Mouse (Mus musculus) liver, embryonic 14.5 days (tissue): ENCODE measurements around the gene Magi1. TPM values are rescaled to one million over a fixed set of nuclear protein-coding genes. Genes with fewer than 3 reads are reported as not detected.

Experiments used
- ATAC-seq: fragments of 200-750 bp; cut with Nextera tagmentation; 2 replicates; pipeline ENCODE4 v1.8.0; 2017; ENCODE audit warnings: moderate number of reproducible peaks, mild to moderate bottlenecking, moderate library complexity; ENCODE audit not compliant: insufficient read depth
- DNase-seq, 3 experiments: peaks; one replicate each; pipeline ENCODE4 v3.0.0-alpha.2; 2012 to 2013; ENCODE audit warnings: low read depth in 3 of 3, low spot score in 3 of 3
- H3K27ac ChIP-seq: fragments of 300-500 bp; sonication (generic); 2 replicates; pipeline ENCODE4 v1.5.1; 2014; ENCODE audit warnings: moderate library complexity, mild to moderate bottlenecking, control low read depth, inconsistent platforms
- H3K27me3 ChIP-seq: fragments of 300-500 bp; sonication (generic); 2 replicates; pipeline ENCODE4 v1.6.1; 2014; ENCODE audit warnings: mild to moderate bottlenecking, low read length, moderate library complexity; ENCODE audit not compliant: control insufficient read depth, insufficient read depth
- H3K36me3 ChIP-seq: fragments of 300-500 bp; sonication (generic); replicated peaks from 2 replicates; pipeline ENCODE4 v1.6.1; 2014; ENCODE audit warnings: low read depth; ENCODE audit not compliant: control insufficient read depth, insufficient read depth
- H3K4me1 ChIP-seq, 2 experiments: fragments of 200-500 bp in 1 of 2; fragments of 300-500 bp in 1 of 2; sonication (generic) in 1 of 2; replicated peaks; 2 replicates each; pipeline ENCODE4 v1.6.1; 2012 to 2014; ENCODE audit warnings: antibody characterized with exemption in 1 of 2, inconsistent platforms in 1 of 2, low read length in 1 of 2; ENCODE audit not compliant: control insufficient read depth in 2 of 2, insufficient read depth in 2 of 2
- H3K4me2 ChIP-seq: fragments of 300-500 bp; sonication (generic); 2 replicates; pipeline ENCODE4 v1.6.1; 2014; ENCODE audit warnings: low read depth, mild to moderate bottlenecking, control low read depth, moderate library complexity
- H3K4me3 ChIP-seq, 2 experiments: fragments of 200-500 bp in 1 of 2; fragments of 300-500 bp in 1 of 2; sonication (generic) in 1 of 2; 2 replicates each; pipeline ENCODE4 v1.5.1; 2012 to 2014; ENCODE audit warnings: low read depth in 2 of 2, low read length in 2 of 2, mild to moderate bottlenecking in 2 of 2, control low read depth in 1 of 2, inconsistent platforms in 1 of 2, moderate library complexity in 1 of 2; ENCODE audit not compliant: insufficient read depth in 1 of 2
- H3K9ac ChIP-seq: fragments of 300-500 bp; sonication (generic); replicated peaks from 2 replicates; pipeline ENCODE4 v1.6.1; 2014; ENCODE audit warnings: mild to moderate bottlenecking, control low read depth, moderate library complexity
- H3K9me3 ChIP-seq: fragments of 300-500 bp; sonication (generic); 2 replicates; pipeline ENCODE4 v1.6.1; 2016; ENCODE audit warnings: low read length, mixed read lengths; ENCODE audit not compliant: control insufficient read depth
- CTCF ChIP-seq: IDR thresholded peaks from 2 replicates; pipeline ENCODE4 v1.5.1; 2016; ENCODE audit warnings: antibody characterized with exemption, low read depth, control low read depth
- EP300 ChIP-seq: IDR thresholded peaks from 2 replicates; pipeline ENCODE4 v1.6.1; 2016; ENCODE audit warnings: antibody characterized with exemption, low read depth
- WGBS: fragments of 180-500 bp; shearing (Covaris S2); extraction: QIAGEN DNeasy Blood & Tissue Kit; methylation state at CpG from one replicate; pipeline ENCODE4 v1.1.7; 2014; ENCODE audit not compliant: insufficient replicate concordance; 5-methylcytosine and 5-hydroxymethylcytosine counted together
- polyA plus RNA-seq, 2 experiments: library from polyadenylated mRNA; depleted of rRNA in 1 of 2; stranded (reverse) in 1 of 2; unstranded in 1 of 2; fragments of >200 nt; fragmentation: Nextera tagmentation in 1 of 2; extraction: Ambion mirVana in 1 of 2; gene quantifications; 2 replicates each; pipeline versions ENCODE4 v1.2.1 to v1.2.3; 2012 to 2014

The Magi1 gene
- polyA plus RNA-seq, 2 experiments, result 1.1 to 1.3 TPM

DNA sequence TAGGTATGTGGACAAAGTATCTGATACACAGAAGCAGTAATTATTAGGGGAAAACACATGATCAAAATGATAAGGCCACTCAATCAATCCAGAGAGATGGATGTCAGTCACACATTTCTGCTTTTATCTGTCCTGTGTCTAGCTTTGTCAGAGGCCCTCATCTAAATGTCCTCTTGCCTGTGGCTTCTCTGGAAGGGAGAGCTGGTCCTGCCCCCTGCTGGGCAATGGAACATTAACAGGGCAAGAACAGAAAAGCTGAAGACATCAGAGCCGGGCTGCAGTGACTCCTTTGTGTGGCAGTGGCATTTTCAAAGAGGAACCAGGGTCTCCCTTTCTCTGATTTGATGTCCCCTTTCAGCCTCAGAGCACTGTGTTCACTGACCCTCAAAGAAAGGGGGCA, 229.8 kb downstream of the Magi1 start:
- 29% methylated on average over 1 of the region's 1 CpGs for WGBS
- H3K27me3 ChIP-seq, result no peaks in the 10 kb centered on the region
- H3K4me3 ChIP-seq, result no peak overlapping the region
- no peaks in the 10 kb centered on the region for H3K36me3 ChIP-seq
- DNase-seq, result no peak
- peak; percentile 48 for TF ChIP-seq CTCF
- TF ChIP-seq EP300, result no peak
- no peak overlapping the region for H3K4me2 ChIP-seq
- no peaks in the 10 kb centered on the region for H3K9me3 ChIP-seq
- no peak overlapping the region for H3K27ac ChIP-seq
- H3K9ac ChIP-seq, result no peak overlapping the region
- no peak for ATAC-seq
- 0 out of 4 replicates have a peak, but pooled peaks cover 0 to 1% of the 10 kb centered on the region in 2 experiments for H3K4me1 ChIP-seq

DNA sequence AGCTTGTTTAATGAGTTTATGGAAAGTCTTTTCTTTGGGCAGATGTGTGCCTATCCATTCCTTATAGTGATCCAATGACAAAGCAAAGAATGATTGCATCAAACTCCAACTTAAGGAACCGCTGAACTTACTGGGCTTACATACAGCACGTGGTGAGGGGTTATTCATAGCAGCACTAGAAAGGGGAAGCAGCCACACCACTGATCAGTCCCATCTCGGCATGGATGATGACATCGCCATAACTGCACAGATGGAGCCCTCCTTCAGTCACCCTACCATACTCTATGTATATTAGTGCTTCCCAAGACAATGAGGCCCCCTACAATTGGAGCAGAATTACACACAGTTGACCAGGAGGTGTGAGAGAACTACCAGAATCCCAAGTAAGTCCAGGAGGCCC, 238.5 kb downstream of the Magi1 start:
- ATAC-seq, result no peak
- WGBS, result 11% methylated on average over 4 of the region's 4 CpGs
- Histone ChIP-seq H3K27me3 (no peaks in the 10 kb centered on the region), H3K27ac (no peak overlapping the region), H3K4me3 (no peak overlapping the region), H3K9ac (no peak overlapping the region), H3K36me3 (no peaks in the 10 kb centered on the region), H3K4me2 (no peak overlapping the region), H3K9me3 (no peaks in the 10 kb centered on the region), H3K4me1 (no peaks in the 10 kb centered on the region; a peak in 1 of 4 replicates)
- no peak for DNase-seq
- no peak for TF ChIP-seq CTCF
- no peak for TF ChIP-seq EP300

DNA sequence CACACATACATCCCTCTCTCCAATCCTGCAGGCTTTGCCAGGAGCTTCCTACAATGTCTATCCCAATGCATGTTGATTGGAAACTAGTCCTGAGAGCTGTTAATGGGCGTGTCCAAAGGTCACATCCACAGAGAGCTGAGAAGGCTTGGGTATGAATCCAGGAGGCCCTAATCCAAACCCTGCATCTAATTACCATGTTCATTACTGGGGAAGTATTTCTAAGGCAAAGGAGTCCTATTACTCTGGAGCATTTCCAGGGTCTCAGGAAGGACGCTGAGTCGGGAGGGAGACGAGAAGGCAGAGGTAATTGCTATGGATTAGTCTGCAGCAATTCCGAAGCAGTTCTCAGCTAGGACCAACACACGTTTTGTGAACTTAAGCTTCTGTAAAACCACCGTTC, 240.3 kb downstream of the Magi1 start:
- no peaks in the 10 kb centered on the region for H3K9me3 ChIP-seq
- no peak overlapping the region for H3K9ac ChIP-seq
- H3K4me1 ChIP-seq, result no peaks in the 10 kb centered on the region; a peak in 1 of 4 replicates
- no peak overlapping the region for H3K4me2 ChIP-seq
- whole genome bisulfite sequencing, result 44% methylated on average over 7 of the region's 7 CpGs
- no peak overlapping the region for H3K27ac ChIP-seq
- no peaks in the 10 kb centered on the region for H3K36me3 ChIP-seq
- no peak for ATAC-seq
- no peak overlapping the region for H3K4me3 ChIP-seq
- H3K27me3 ChIP-seq, result no peaks in the 10 kb centered on the region
- TF ChIP-seq EP300 (no peak), CTCF (no peak)
- DNase-seq, result no peak

DNA sequence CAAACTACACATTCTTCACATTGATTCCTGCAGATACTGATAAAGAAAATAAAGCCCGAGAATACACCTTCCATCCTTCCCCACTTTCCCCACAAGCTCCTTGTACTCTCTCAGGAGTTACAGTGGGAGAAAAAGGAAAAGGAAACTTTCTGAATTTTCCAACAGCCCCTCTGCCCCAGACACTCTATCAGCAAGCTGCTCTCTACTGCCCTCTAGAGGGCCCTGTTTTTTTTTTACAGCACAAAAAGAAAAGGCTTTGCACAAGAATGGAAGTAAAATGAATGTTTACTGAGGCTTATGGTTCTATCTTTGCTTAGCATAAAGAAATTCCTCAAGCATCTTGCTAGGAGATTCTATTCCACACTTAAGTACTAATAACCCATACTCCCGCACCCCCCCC, 243.6 kb downstream of the Magi1 start:
- Histone ChIP-seq H3K36me3 (no peaks in the 10 kb centered on the region), H3K27ac (no peak overlapping the region), H3K9me3 (no peaks in the 10 kb centered on the region), H3K4me3 (no peak overlapping the region), H3K9ac (no peak overlapping the region), H3K27me3 (no peaks in the 10 kb centered on the region), H3K4me2 (no peak overlapping the region), H3K4me1 (no peaks in the 10 kb centered on the region)
- ATAC-seq (no peak), DNase-seq (no peak)
- 51% methylated on average over 2 of the region's 2 CpGs for WGBS
- no peak for TF ChIP-seq EP300
- peak; percentile 56 for TF ChIP-seq CTCF

DNA sequence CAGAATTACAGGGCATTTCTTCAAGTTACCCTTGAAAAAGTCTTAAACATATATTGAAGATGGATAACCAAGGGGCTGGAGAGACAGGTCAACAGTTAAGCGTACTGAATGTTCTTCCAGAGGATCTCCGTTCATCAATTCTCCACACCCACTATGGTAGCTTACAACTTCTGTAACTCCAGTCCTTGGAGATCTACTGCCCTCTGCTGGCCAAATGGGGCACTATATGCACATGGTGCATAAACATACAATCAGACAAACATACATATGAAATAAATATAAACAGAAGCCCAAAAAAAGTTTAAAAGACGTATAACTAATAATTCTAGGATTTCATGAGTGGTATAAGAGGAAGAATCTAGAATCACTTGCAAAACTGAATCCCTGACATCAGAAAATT, 244.8 kb downstream of the Magi1 start:
- no peak for ATAC-seq
- Histone ChIP-seq H3K9ac (no peak overlapping the region), H3K36me3 (no peaks in the 10 kb centered on the region), H3K27me3 (no peaks in the 10 kb centered on the region), H3K9me3 (no peaks in the 10 kb centered on the region), H3K4me3 (no peak overlapping the region), H3K4me2 (no peak overlapping the region), H3K4me1 (no peaks in the 10 kb centered on the region), H3K27ac (no peak overlapping the region)
- 68% methylated on average over 3 of the region's 3 CpGs for WGBS
- peak in 1 of 3 experiments; percentile 3 for DNase-seq
- TF ChIP-seq EP300, result no peak
- peak; percentile 46 for TF ChIP-seq CTCF
